18 mouse cellular contexts compared by ENCODE assay signal in genomic region chr6:81738466-81738865, GRCm38 (mm10).
DNase-seq lines count a peak whose midpoint lies in the region; ATAC-seq and TF ChIP-seq lines count a peak whose summit lies in the region.
"Had no signal": no experiment of that assay in that cellular context is flagged by ENCODE, and none has a peak within 500 bp of the region (broad histone marks: within the 10 kb centered on the region; RNA-seq: fewer than 3 reads in every experiment).

No protein-coding gene starts in this region.

- H3K27ac ChIP-seq in midbrain, embryonic 11.5 days (ENCODE audit: low read depth, low read length) = no peak overlapping the region
- no peak overlapping the region for H3K27ac ChIP-seq in midbrain, embryonic 13.5 days
- no peak overlapping the region for H3K27ac ChIP-seq in hindbrain, postnatal 0 days
- H3K27ac ChIP-seq in gastrocnemius, adult 2 months = no peak overlapping the region
- H3K27ac ChIP-seq: heart, embryonic 13.5 days; liver, embryonic 12.5 days; midbrain, embryonic 12.5 days; neural tube, embryonic 15.5 days; stomach, postnatal 0 days had no signal

- WGBS in midbrain, embryonic 11.5 days = 93% methylated on average over 5 of the region's 5 CpGs
- WGBS in midbrain, embryonic 13.5 days = 90% methylated on average over 5 of the region's 5 CpGs
- WGBS in hindbrain, postnatal 0 days = 81% methylated on average over 5 of the region's 5 CpGs

- H3K9me3 ChIP-seq in midbrain, embryonic 11.5 days (ENCODE audit: control insufficient read depth, low read length) = no peaks in the 10 kb centered on the region
- no peaks in the 10 kb centered on the region for H3K9me3 ChIP-seq in midbrain, embryonic 13.5 days
- H3K9me3 ChIP-seq in hindbrain, postnatal 0 days (ENCODE audit: low read length) = no peaks in the 10 kb centered on the region
- H3K9me3 ChIP-seq: heart, embryonic 13.5 days; liver, embryonic 12.5 days; midbrain, embryonic 12.5 days; neural tube, embryonic 15.5 days had no signal

- intact Hi-C loops in gastrocnemius, adult 2 months (cut with DNase I) = no loop called here

- H3K4me1 ChIP-seq in midbrain, embryonic 11.5 days (ENCODE audit: control insufficient read depth, insufficient read depth, low read length) = no peaks in the 10 kb centered on the region
- no peaks in the 10 kb centered on the region for H3K4me1 ChIP-seq in midbrain, embryonic 13.5 days (replicated peaks)
- no peaks in the 10 kb centered on the region for H3K4me1 ChIP-seq in hindbrain, postnatal 0 days (ENCODE audit: insufficient read depth, low read length)
- H3K4me1 ChIP-seq: liver, embryonic 12.5 days; midbrain, embryonic 12.5 days; neural tube, embryonic 15.5 days had no signal

- peak; percentile 59 for DNase-seq in midbrain, embryonic 11.5 days (ENCODE audit: low spot score, missing footprints)
- DNase-seq in frontal cortex, postnatal 14 days (ENCODE audit: low spot score in 2 of 2) = peak; percentile 16 to 47
- DNase-seq in right cerebral cortex, adult 2 months (ENCODE audit: low spot score in 2 of 2) = peak; percentile 41 to 51
- no peak for DNase-seq in hindbrain, postnatal 0 days (ENCODE audit: low spot score)
- no peak for DNase-seq in gastrocnemius, adult 2 months
- DNase-seq: cerebellum, postnatal 25 days; kidney, postnatal 4 days; lung, embryonic 14.5 days; lung, postnatal 4 days; thymus, postnatal 14 days had no signal

- H3K36me3 ChIP-seq in midbrain, embryonic 11.5 days (ENCODE audit: control insufficient read depth, insufficient read depth, low read length) = no peaks in the 10 kb centered on the region
- no peaks in the 10 kb centered on the region for H3K36me3 ChIP-seq in midbrain, embryonic 13.5 days
- H3K36me3 ChIP-seq in hindbrain, postnatal 0 days (ENCODE audit: insufficient read depth, low read length) = no peaks in the 10 kb centered on the region
- H3K36me3 ChIP-seq: heart, embryonic 13.5 days; liver, embryonic 12.5 days; midbrain, embryonic 12.5 days; neural tube, embryonic 15.5 days had no signal

- no peak overlapping the region for H3K4me3 ChIP-seq in midbrain, embryonic 11.5 days (ENCODE audit: low read depth, low read length)
- no peak overlapping the region for H3K4me3 ChIP-seq in midbrain, embryonic 13.5 days (replicated peaks)
- H3K4me3 ChIP-seq in hindbrain, postnatal 0 days (ENCODE audit: low read length) = no peak overlapping the region
- no peak overlapping the region for H3K4me3 ChIP-seq in gastrocnemius, adult 2 months
- H3K4me3 ChIP-seq: heart, embryonic 13.5 days; liver, embryonic 12.5 days; midbrain, embryonic 12.5 days; myocyte; neural tube, embryonic 15.5 days had no signal

- ATAC-seq in midbrain, embryonic 11.5 days (ENCODE audit: low FRiP score) = no peak
- ATAC-seq in midbrain, embryonic 13.5 days = no peak
- ATAC-seq in hindbrain, postnatal 0 days = no peak
- ATAC-seq in megakaryocyte-erythroid progenitor cell, adult 5-6 weeks (replicated peaks; ENCODE audit: low FRiP score, low TSS enrichment, poor library complexity, severe bottlenecking) = no peak
- ATAC-seq: liver, embryonic 12.5 days had no signal

- no peaks in the 10 kb centered on the region for H3K27me3 ChIP-seq in midbrain, embryonic 11.5 days (ENCODE audit: control insufficient read depth, insufficient read depth, low read length)
- H3K27me3 ChIP-seq in midbrain, embryonic 13.5 days = no peaks in the 10 kb centered on the region
- H3K27me3 ChIP-seq in hindbrain, postnatal 0 days (ENCODE audit: insufficient read depth, low read length) = no peaks in the 10 kb centered on the region
- H3K27me3 ChIP-seq: heart, embryonic 13.5 days; liver, embryonic 12.5 days; midbrain, embryonic 12.5 days; neural tube, embryonic 15.5 days had no signal

- H3K4me2 ChIP-seq in midbrain, embryonic 11.5 days = no peak overlapping the region
- H3K4me2 ChIP-seq in midbrain, embryonic 13.5 days (replicated peaks) = no peak overlapping the region
- H3K4me2 ChIP-seq in hindbrain, postnatal 0 days (ENCODE audit: low read depth, low read length) = no peak overlapping the region
- H3K4me2 ChIP-seq: heart, embryonic 13.5 days; liver, embryonic 12.5 days; lung, embryonic 14.5 days; midbrain, embryonic 12.5 days; neural tube, embryonic 15.5 days had no signal

- H3K9ac ChIP-seq in midbrain, embryonic 11.5 days (ENCODE audit: low read length) = no peak overlapping the region
- H3K9ac ChIP-seq in midbrain, embryonic 13.5 days (replicated peaks) = no peak overlapping the region
- H3K9ac ChIP-seq in hindbrain, postnatal 0 days (replicated peaks; ENCODE audit: low read length) = no peak overlapping the region
- H3K9ac ChIP-seq: heart, embryonic 13.5 days; liver, embryonic 12.5 days; lung, embryonic 14.5 days; midbrain, embryonic 12.5 days; neural tube, embryonic 15.5 days had no signal

- TF ChIP-seq CTCF in hindbrain, postnatal 0 days (IDR thresholded peaks at IDR 0.05; ENCODE audit: low read depth) = no peak
- no peak for TF ChIP-seq CTCF in gastrocnemius, adult 2 months (IDR thresholded peaks at IDR 0.05)

Comparison
In these comparisons a context has a peak if more than half of its experiments do, and no peak if none do; other contexts are left out.
1. DNase-seq: peak in midbrain, embryonic 11.5 days (single experiment), frontal cortex, postnatal 14 days (2 of 2) and right cerebral cortex, adult 2 months (2 of 2); none in hindbrain, postnatal 0 days (single experiment) and gastrocnemius, adult 2 months (single experiment).